Mouse (Mus musculus) adrenal gland, adult 2 months (tissue): Measurements from ENCODE around the gene Tenm2. TPM values are rescaled to one million over a fixed set of nuclear protein-coding genes. Genes with fewer than 3 reads are reported as not detected.

ENCODE experiments used
- DNase-seq: peaks from one replicate; pipeline ENCODE4 v3.0.0; 2021
- polyA plus RNA-seq: library from polyadenylated mRNA; depleted of rRNA; stranded (reverse); fragments of >200 nt; gene quantifications from 2 replicates; pipeline ENCODE4 v1.2.3, GENCODE M21; 2012
- total RNA-seq, 2 experiments: library from RNA; stranded (reverse); gene quantifications; 2 replicates each; pipeline ENCODE4 v1.2.3; 2021

Gene Tenm2
- total and polyA plus RNA-seq, 3 experiments: 0.08 to 0.86 (median 0.23) TPM

GRCm38 (mm10) chr11:36052091-36052490, 1183.7 kb downstream of the Tenm2 start:
- no peak for DNase-seq

- DNase-seq: no peak
Observed at GRCm38 (mm10) chr11:36049547-36049946, 1186.2 kb downstream of the Tenm2 start.

GRCm38 (mm10) chr11:36045681-36046276, 1190.0 kb downstream of the Tenm2 start:
- DNase-seq: peak; percentile 75

GRCm38 (mm10) chr11:36041411-36041810, 1194.4 kb downstream of the Tenm2 start:
- DNase-seq: no peak

GRCm38 (mm10) chr11:36040508-36041233, 1195.1 kb downstream of the Tenm2 start:
- no peak for DNase-seq

- DNase-seq: no peak
Observed at GRCm38 (mm10) chr11:36039825-36040224, 1195.9 kb downstream of the Tenm2 start.

- no peak for DNase-seq
Observed at GRCm38 (mm10) chr11:36038386-36038785, 1197.4 kb downstream of the Tenm2 start.

GRCm38 (mm10) chr11:36037311-36037710, 1198.5 kb downstream of the Tenm2 start:
- DNase-seq: no peak

GRCm38 (mm10) chr11:36036061-36036695, 1199.6 kb downstream of the Tenm2 start:
- DNase-seq: peak; percentile 94

- DNase-seq: no peak
Observed at GRCm38 (mm10) chr11:36031751-36032150, 1204.0 kb downstream of the Tenm2 start.

GRCm38 (mm10) chr11:36020009-36020408, 1215.8 kb downstream of the Tenm2 start:
- no peak for DNase-seq

- DNase-seq: no peak
Observed at GRCm38 (mm10) chr11:36013179-36013578, 1222.6 kb downstream of the Tenm2 start.

- no peak for DNase-seq
Observed at GRCm38 (mm10) chr11:36009281-36010208, 1226.2 kb downstream of the Tenm2 start.

GRCm38 (mm10) chr11:36002900-36003299, 1232.9 kb downstream of the Tenm2 start:
- no peak for DNase-seq

- peak; percentile 91 for DNase-seq
Observed at GRCm38 (mm10) chr11:36001282-36001970, 1234.3 kb downstream of the Tenm2 start.

- no peak for DNase-seq
Observed at GRCm38 (mm10) chr11:36000585-36001281, 1235.0 kb downstream of the Tenm2 start.

GRCm38 (mm10) chr11:36000038-36000437, 1235.7 kb downstream of the Tenm2 start:
- no peak for DNase-seq

- no peak for DNase-seq
Observed at GRCm38 (mm10) chr11:35998048-35998447, 1237.7 kb downstream of the Tenm2 start.

- DNase-seq: no peak
Observed at GRCm38 (mm10) chr11:35995310-35995709, 1240.5 kb downstream of the Tenm2 start.

GRCm38 (mm10) chr11:35991846-35992245, 1243.9 kb downstream of the Tenm2 start:
- no peak for DNase-seq

GRCm38 (mm10) chr11:35989967-35990366, 1245.8 kb downstream of the Tenm2 start:
- no peak for DNase-seq
